Mouse (Mus musculus): ENCODE measurements around the gene Cryaa. TPM values are rescaled to one million over a fixed set of nuclear protein-coding genes. Genes with fewer than 3 reads are reported as not detected.

Gene Cryaa
- total and polyA plus RNA-seq, 2 experiments, result not detected

- Histone ChIP-seq H3K9ac (ENCODE audit: low read depth, low read length) (peak overlapping the region; percentile 92), H3K36me3 (ENCODE audit: control insufficient read depth, insufficient read depth, low read length) (no peaks in the 10 kb centered on the region), H3K27me3 (ENCODE audit: control insufficient read depth, insufficient read depth, low read length) (no peaks in the 10 kb centered on the region), H3K4me1 (ENCODE audit: control insufficient read depth, insufficient read depth, low read length) (peaks cover 28% of the 10 kb centered on the region), H3K27ac (replicated peaks; ENCODE audit: insufficient read depth, low read depth, low read length) (peak overlapping the region; percentile 99), H3K79me2 (ENCODE audit: control insufficient read depth, insufficient read depth, low read length) (peaks cover 10% of the 10 kb centered on the region; the same call in 1 of the 2 replicates), H3K4me3 (ENCODE audit: insufficient read depth, low read depth, low read length) (peak overlapping the region; percentile 83)
- WGBS, result 1% methylated on average over 45 of the region's 45 CpGs
- DNase-seq (ENCODE audit: extremely low read depth, low read depth, low spot score), result peak; percentile 95
- no peak for TF ChIP-seq CTCF (IDR thresholded peaks at IDR 0.05; ENCODE audit: low read depth, low read length)
These were observed 41.2 kb upstream of the Cryaa start for GRCm38 (mm10) chr17:31636277-31636941.

- Histone ChIP-seq H3K27me3 (ENCODE audit: control insufficient read depth, insufficient read depth, low read length) (no peaks in the 10 kb centered on the region), H3K27ac (replicated peaks; ENCODE audit: insufficient read depth, low read depth, low read length) (peak within 1 kb of the TSS; percentile 99), H3K79me2 (ENCODE audit: control insufficient read depth, insufficient read depth, low read length) (peaks cover 6% of the 10 kb centered on the region; the same call in 1 of the 2 replicates), H3K4me3 (ENCODE audit: insufficient read depth, low read depth, low read length) (peak within 1 kb of the TSS; percentile 83), H3K36me3 (ENCODE audit: control insufficient read depth, insufficient read depth, low read length) (no peaks in the 10 kb centered on the region), H3K4me1 (ENCODE audit: control insufficient read depth, insufficient read depth, low read length) (peaks cover 22% of the 10 kb centered on the region), H3K9ac (ENCODE audit: low read depth, low read length) (peak within 1 kb of the TSS; percentile 92)
- peak; percentile 60 for TF ChIP-seq POLR2A (IDR thresholded peaks at IDR 0.05; ENCODE audit: extremely low read depth, insufficient read depth, low read length)
- TF ChIP-seq CTCF (IDR thresholded peaks at IDR 0.05; ENCODE audit: low read depth, low read length), result no peak
- peak; percentile 82 for DNase-seq (ENCODE audit: extremely low read depth, low read depth, low spot score)
- WGBS, result 2% methylated on average over 59 of the region's 61 CpGs
These were observed 40.4 kb upstream of the Cryaa start, which contains the start of gene Cbs for GRCm38 (mm10) chr17:31636942-31637811. Gene Cbs, minus strand, starts transcription at chr17:31637238.

DNA sequence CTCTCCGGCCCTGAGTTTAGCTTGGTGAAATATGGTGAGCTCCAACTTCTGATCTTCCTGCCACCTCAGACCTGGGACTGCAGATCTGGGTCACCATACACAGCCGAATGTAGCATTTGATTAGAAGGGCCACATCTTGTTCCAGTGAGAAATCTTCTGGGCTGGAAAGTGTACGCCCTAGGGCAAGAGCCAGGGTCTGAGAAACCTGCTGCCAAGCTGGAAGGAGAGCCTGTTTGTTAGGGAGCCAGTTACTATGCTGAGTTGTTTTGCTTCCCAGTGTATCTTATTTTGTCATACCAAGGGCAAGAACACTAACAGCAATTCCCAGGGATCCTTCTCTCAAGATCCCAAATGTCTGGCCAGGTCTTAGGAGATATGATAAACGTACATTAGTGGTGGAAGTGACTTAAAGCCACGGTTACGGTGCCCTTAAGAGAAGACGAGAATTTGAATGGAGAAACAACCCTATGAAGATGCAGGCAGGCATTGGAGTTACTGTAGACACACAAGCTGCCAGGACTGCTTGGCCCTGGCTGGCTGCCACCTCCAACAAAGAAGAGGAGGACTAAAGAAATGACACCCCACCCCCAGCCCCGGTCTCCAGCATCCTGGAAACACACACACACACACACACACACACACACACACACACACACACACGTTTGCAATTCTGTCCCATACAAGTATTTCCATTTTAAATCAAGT, 39.6 kb upstream of the Cryaa start:
- no peak for TF ChIP-seq CTCF (IDR thresholded peaks at IDR 0.05; ENCODE audit: low read depth, low read length)
- TF ChIP-seq POLR2A (IDR thresholded peaks at IDR 0.05; ENCODE audit: extremely low read depth, insufficient read depth, low read length), result no peak
- H3K36me3 ChIP-seq (ENCODE audit: control insufficient read depth, insufficient read depth, low read length), result no peaks in the 10 kb centered on the region
- H3K4me3 ChIP-seq (ENCODE audit: insufficient read depth, low read depth, low read length), result no peak overlapping the region
- WGBS, result 17% methylated on average over 9 of the region's 9 CpGs
- H3K27me3 ChIP-seq (ENCODE audit: control insufficient read depth, insufficient read depth, low read length), result no peaks in the 10 kb centered on the region
- peak; percentile 65 for DNase-seq (ENCODE audit: extremely low read depth, low read depth, low spot score)
- H3K27ac ChIP-seq (replicated peaks; ENCODE audit: insufficient read depth, low read depth, low read length), result peak overlapping the region; percentile 96
- peaks cover 20% of the 10 kb centered on the region for H3K4me1 ChIP-seq (ENCODE audit: control insufficient read depth, insufficient read depth, low read length)
- H3K79me2 ChIP-seq (ENCODE audit: control insufficient read depth, insufficient read depth, low read length), result no peaks in the 10 kb centered on the region; the same call in 1 of the 2 replicates
- H3K9ac ChIP-seq (ENCODE audit: low read depth, low read length), result peak overlapping the region; percentile 74

- Histone ChIP-seq H3K4me3 (ENCODE audit: insufficient read depth, low read depth, low read length) (no peak overlapping the region), H3K79me2 (ENCODE audit: control insufficient read depth, insufficient read depth, low read length) (no peaks in the 10 kb centered on the region; the same call in 1 of the 2 replicates), H3K27ac (replicated peaks; ENCODE audit: insufficient read depth, low read depth, low read length) (no peak overlapping the region), H3K36me3 (ENCODE audit: control insufficient read depth, insufficient read depth, low read length) (no peaks in the 10 kb centered on the region), H3K4me1 (ENCODE audit: control insufficient read depth, insufficient read depth, low read length) (peaks cover 18% of the 10 kb centered on the region), H3K9ac (ENCODE audit: low read depth, low read length) (no peak overlapping the region), H3K27me3 (ENCODE audit: control insufficient read depth, insufficient read depth, low read length) (no peaks in the 10 kb centered on the region)
- DNase-seq (ENCODE audit: extremely low read depth, low read depth, low spot score), result peak; percentile 57
- no peak for TF ChIP-seq CTCF (IDR thresholded peaks at IDR 0.05; ENCODE audit: low read depth, low read length)
- no peak for TF ChIP-seq POLR2A (IDR thresholded peaks at IDR 0.05; ENCODE audit: extremely low read depth, insufficient read depth, low read length)
- 32% methylated on average over 4 of the region's 4 CpGs for WGBS
These were observed 38.0 kb upstream of the Cryaa start for GRCm38 (mm10) chr17:31639651-31640050.

DNA sequence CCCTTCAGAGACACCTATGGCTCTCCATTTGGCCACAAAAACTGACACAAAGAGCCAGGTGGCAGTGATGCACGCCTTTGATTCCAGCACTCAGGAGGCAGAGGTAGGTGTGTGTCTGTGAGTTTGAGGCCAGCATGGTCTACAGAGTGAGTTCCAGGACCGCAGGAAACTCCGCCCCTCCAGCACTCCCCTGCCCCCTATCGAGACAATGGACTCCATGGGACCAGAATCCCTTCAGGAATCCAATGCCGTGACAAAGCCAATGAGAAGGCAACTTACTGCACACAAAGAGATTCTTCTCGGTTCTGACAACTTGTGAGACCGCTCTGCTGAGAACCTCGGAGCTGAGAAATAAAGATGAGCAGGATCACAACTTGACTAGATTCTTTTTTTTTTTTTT, 35.3 kb upstream of the Cryaa start:
- TF ChIP-seq CTCF (IDR thresholded peaks at IDR 0.05; ENCODE audit: low read depth, low read length), result no peak
- no peak for TF ChIP-seq POLR2A (IDR thresholded peaks at IDR 0.05; ENCODE audit: extremely low read depth, insufficient read depth, low read length)
- 69% methylated on average over 8 of the region's 8 CpGs for WGBS
- DNase-seq (ENCODE audit: extremely low read depth, low read depth, low spot score), result no peak
- Histone ChIP-seq H3K9ac (ENCODE audit: low read depth, low read length) (no peak overlapping the region), H3K4me3 (ENCODE audit: insufficient read depth, low read depth, low read length) (no peak overlapping the region), H3K36me3 (ENCODE audit: control insufficient read depth, insufficient read depth, low read length) (peaks cover 4% of the 10 kb centered on the region; the same call in 1 of the 2 replicates), H3K27me3 (ENCODE audit: control insufficient read depth, insufficient read depth, low read length) (no peaks in the 10 kb centered on the region), H3K79me2 (ENCODE audit: control insufficient read depth, insufficient read depth, low read length) (no peaks in the 10 kb centered on the region), H3K27ac (replicated peaks; ENCODE audit: insufficient read depth, low read depth, low read length) (no peak overlapping the region), H3K4me1 (ENCODE audit: control insufficient read depth, insufficient read depth, low read length) (peaks cover 14% of the 10 kb centered on the region)
